Mouse (Mus musculus): ENCODE results near the gene Eif2d. TPM values are rescaled to one million over a fixed set of nuclear protein-coding genes. Genes with fewer than 3 reads are reported as not detected.

Eif2d gene
- polyA plus RNA-seq, 1 experiment from 2014 or later, result 54.8 TPM

DNA sequence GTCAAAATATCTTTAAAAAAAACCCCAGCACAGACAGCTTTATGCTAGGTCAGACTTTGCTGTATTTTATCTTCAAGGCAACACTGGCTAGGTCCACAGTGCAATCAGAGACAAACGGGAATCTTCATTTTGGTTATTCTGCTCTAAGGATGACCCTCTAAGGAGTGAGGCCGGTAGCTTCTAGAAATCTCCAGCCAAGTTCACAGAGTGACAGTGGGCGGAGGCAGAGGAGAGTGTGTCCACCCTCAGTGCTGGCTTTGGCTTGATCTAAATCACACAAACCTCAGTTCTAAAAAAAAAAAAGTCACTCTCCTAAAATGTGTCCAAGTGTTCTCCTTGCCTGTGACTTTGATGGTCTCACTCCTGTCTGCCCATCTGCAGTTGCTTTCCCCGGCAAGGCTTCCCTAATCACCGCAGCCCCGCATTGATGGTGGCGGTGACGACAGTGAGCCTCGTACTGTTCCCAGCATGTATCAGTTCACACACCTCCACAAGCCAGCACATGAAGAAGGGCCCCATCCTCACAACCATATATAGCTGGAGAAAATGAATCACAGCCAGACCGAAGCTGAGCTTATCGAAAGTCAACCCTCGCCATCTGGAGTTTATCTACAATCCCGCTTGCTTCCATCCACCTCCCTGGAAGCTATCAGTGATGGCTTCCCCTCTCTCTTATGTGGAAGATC is 33.0 kb downstream of the Eif2d start:
- Histone ChIP-seq H3K27me3 (ENCODE audit: control insufficient read depth, insufficient read depth, low read length) (no peaks in the 10 kb centered on the region), H3K4me2 (ENCODE audit: low read length) (no peak overlapping the region), H3K9me3 (ENCODE audit: control insufficient read depth, low read length) (no peaks in the 10 kb centered on the region), H3K4me3 (replicated peaks; ENCODE audit: low read depth, low read length) (no peak overlapping the region), H3K9ac (replicated peaks; ENCODE audit: low read length) (no peak overlapping the region), H3K27ac (replicated peaks; ENCODE audit: low read depth, low read length) (no peak overlapping the region), H3K4me1 (ENCODE audit: control insufficient read depth, insufficient read depth, low read length) (no peaks in the 10 kb centered on the region), H3K36me3 (ENCODE audit: control insufficient read depth, insufficient read depth, low read length) (0 out of 2 replicates have a peak, but pooled peaks cover 2% of the 10 kb centered on the region)
- DNase-seq (no peak), ATAC-seq (ENCODE audit: low FRiP score, low TSS enrichment) (no peak)
- 92% methylated on average over 13 of the region's 13 CpGs for WGBS

DNA sequence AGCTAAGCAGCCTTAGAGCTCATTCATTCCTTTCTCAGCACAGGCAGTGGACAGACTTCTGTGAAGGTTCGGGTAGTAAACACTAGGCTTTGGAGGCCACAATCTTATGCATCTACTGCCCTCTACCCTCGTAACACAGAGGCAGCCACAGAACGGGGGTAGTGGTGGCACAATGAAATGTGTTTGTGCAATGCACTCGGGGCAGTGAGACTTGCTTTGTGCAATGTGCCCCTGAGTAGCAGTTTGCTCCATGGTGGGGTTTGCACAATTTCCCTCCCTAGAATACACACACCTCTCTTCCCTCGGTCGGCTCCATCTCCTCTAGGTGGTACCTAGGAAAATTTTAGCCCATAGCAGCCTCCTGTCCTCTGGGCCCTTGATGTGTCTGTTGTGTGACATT is 34.0 kb downstream of the Eif2d start:
- Histone ChIP-seq H3K27ac (replicated peaks; ENCODE audit: low read depth, low read length) (no peak overlapping the region), H3K4me3 (replicated peaks; ENCODE audit: low read depth, low read length) (no peak overlapping the region), H3K4me2 (ENCODE audit: low read length) (no peak overlapping the region), H3K4me1 (ENCODE audit: control insufficient read depth, insufficient read depth, low read length) (no peaks in the 10 kb centered on the region), H3K36me3 (ENCODE audit: control insufficient read depth, insufficient read depth, low read length) (no peaks in the 10 kb centered on the region), H3K27me3 (ENCODE audit: control insufficient read depth, insufficient read depth, low read length) (no peaks in the 10 kb centered on the region), H3K9ac (replicated peaks; ENCODE audit: low read length) (no peak overlapping the region), H3K9me3 (ENCODE audit: control insufficient read depth, low read length) (no peaks in the 10 kb centered on the region)
- no peak for DNase-seq
- WGBS, result 83% methylated on average over 6 of the region's 6 CpGs
- no peak for ATAC-seq (ENCODE audit: low FRiP score, low TSS enrichment)

DNA sequence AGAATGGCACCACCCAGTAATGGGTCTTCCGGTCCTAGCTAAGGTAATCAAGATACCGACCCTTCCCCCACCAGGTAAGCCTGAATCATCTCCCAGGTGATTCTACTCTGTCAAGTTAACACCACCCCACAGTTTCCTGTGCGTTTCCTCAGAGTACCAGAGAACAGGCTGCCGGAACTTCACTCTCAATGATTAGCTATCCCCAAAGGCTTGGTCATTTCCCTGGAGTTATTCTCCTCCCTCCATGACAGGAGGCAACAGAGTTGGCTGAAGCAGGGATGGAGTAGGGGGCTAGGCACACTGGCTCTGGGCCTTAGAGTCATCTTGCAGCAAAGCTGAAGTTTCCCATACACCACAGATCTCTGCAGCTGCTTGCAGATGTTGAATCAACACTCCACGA is 34.9 kb downstream of the Eif2d start:
- H3K27ac ChIP-seq (replicated peaks; ENCODE audit: low read depth, low read length), result no peak overlapping the region
- H3K9ac ChIP-seq (replicated peaks; ENCODE audit: low read length), result no peak overlapping the region
- no peaks in the 10 kb centered on the region for H3K4me1 ChIP-seq (ENCODE audit: control insufficient read depth, insufficient read depth, low read length)
- ATAC-seq (ENCODE audit: low FRiP score, low TSS enrichment) (no peak), DNase-seq (no peak)
- H3K9me3 ChIP-seq (ENCODE audit: control insufficient read depth, low read length), result no peaks in the 10 kb centered on the region
- no peaks in the 10 kb centered on the region for H3K27me3 ChIP-seq (ENCODE audit: control insufficient read depth, insufficient read depth, low read length)
- no peak overlapping the region for H3K4me3 ChIP-seq (replicated peaks; ENCODE audit: low read depth, low read length)
- no peaks in the 10 kb centered on the region for H3K36me3 ChIP-seq (ENCODE audit: control insufficient read depth, insufficient read depth, low read length)
- H3K4me2 ChIP-seq (ENCODE audit: low read length), result no peak overlapping the region
- WGBS, result 93% methylated on average over 5 of the region's 5 CpGs

DNA sequence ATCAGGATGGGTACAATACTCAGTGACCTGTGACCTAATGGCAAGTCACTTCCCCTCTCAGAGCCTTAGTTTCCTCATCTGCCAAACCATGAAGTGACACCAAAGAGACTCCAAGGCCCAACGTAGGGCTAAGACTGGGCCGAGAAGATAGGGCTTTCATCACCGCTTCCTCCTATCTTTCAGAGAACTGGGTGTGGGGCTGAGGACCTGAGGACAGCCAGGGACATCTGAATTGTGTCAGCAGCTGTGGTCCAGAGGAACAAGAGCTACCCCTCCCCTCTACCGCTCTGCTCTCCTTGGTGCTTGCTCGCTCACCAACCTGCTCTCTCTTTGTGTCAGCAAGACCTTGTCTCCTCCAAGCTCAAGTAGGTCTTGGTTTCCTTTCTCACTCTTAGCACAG is 35.7 kb downstream of the Eif2d start:
- WGBS, result 96% methylated on average over 5 of the region's 5 CpGs
- DNase-seq (no peak), ATAC-seq (ENCODE audit: low FRiP score, low TSS enrichment) (no peak)
- Histone ChIP-seq H3K4me1 (ENCODE audit: control insufficient read depth, insufficient read depth, low read length) (no peaks in the 10 kb centered on the region), H3K36me3 (ENCODE audit: control insufficient read depth, insufficient read depth, low read length) (no peaks in the 10 kb centered on the region), H3K9ac (replicated peaks; ENCODE audit: low read length) (no peak overlapping the region), H3K9me3 (ENCODE audit: control insufficient read depth, low read length) (no peaks in the 10 kb centered on the region), H3K27me3 (ENCODE audit: control insufficient read depth, insufficient read depth, low read length) (no peaks in the 10 kb centered on the region), H3K4me3 (replicated peaks; ENCODE audit: low read depth, low read length) (no peak overlapping the region), H3K27ac (replicated peaks; ENCODE audit: low read depth, low read length) (no peak overlapping the region), H3K4me2 (ENCODE audit: low read length) (no peak overlapping the region)

DNA sequence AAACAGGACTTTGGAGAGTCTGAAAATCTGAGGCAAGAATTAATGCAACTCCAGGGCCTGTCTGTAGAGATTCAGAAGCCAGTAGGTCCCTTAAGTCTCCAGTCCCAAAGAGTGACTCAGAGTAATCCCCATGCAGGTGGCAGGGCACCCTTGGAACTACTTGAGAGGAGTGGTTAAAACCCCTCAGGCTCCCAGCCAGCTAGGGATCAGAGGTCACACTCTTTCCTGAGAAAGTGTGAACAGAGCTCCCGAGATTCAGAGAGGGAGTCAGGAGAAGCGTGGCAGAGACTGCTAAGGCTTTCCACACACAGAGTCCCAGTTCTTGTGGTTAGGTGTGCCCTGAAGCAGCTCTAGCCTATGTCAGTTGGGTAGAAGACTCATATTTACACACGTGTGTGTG is 40.8 kb downstream of the Eif2d start:
- Histone ChIP-seq H3K36me3 (ENCODE audit: control insufficient read depth, insufficient read depth, low read length) (no peaks in the 10 kb centered on the region), H3K4me3 (replicated peaks; ENCODE audit: low read depth, low read length) (no peak overlapping the region), H3K4me1 (ENCODE audit: control insufficient read depth, insufficient read depth, low read length) (no peaks in the 10 kb centered on the region), H3K27ac (replicated peaks; ENCODE audit: low read depth, low read length) (no peak overlapping the region), H3K9me3 (ENCODE audit: control insufficient read depth, low read length) (no peaks in the 10 kb centered on the region), H3K27me3 (ENCODE audit: control insufficient read depth, insufficient read depth, low read length) (no peaks in the 10 kb centered on the region), H3K9ac (replicated peaks; ENCODE audit: low read length) (no peak overlapping the region), H3K4me2 (ENCODE audit: low read length) (no peak overlapping the region)
- DNase-seq (no peak), ATAC-seq (ENCODE audit: low FRiP score, low TSS enrichment) (no peak)
- 65% methylated on average over 3 of the region's 3 CpGs for WGBS

DNA sequence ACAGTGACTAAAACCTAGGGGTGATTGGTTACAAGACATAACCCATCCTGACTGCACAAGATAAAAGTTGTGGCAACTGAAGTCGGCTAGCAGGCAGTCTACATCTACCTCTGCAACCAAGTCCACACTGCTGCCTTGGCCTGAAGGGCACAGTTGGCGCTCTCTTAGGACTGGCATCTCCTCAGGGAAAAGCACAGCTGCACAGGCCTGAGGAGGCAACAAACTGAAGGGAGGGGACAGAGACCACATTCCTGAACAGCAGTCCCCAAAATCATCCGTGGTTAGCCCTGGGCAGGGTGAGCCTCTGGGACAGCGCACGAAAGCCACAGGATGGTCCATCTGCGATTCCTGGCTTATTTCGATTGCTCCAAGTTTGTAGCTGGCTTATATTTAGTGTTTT is 42.7 kb downstream of the Eif2d start:
- Histone ChIP-seq H3K4me1 (ENCODE audit: control insufficient read depth, insufficient read depth, low read length) (no peaks in the 10 kb centered on the region), H3K4me3 (replicated peaks; ENCODE audit: low read depth, low read length) (no peak overlapping the region), H3K36me3 (ENCODE audit: control insufficient read depth, insufficient read depth, low read length) (no peaks in the 10 kb centered on the region), H3K9ac (replicated peaks; ENCODE audit: low read length) (no peak overlapping the region), H3K4me2 (ENCODE audit: low read length) (no peak overlapping the region), H3K27me3 (ENCODE audit: control insufficient read depth, insufficient read depth, low read length) (no peaks in the 10 kb centered on the region), H3K27ac (replicated peaks; ENCODE audit: low read depth, low read length) (no peak overlapping the region), H3K9me3 (ENCODE audit: control insufficient read depth, low read length) (no peaks in the 10 kb centered on the region)
- ATAC-seq (ENCODE audit: low FRiP score, low TSS enrichment) (no peak), DNase-seq (no peak)
- WGBS, result 86% methylated on average over 7 of the region's 7 CpGs

DNA sequence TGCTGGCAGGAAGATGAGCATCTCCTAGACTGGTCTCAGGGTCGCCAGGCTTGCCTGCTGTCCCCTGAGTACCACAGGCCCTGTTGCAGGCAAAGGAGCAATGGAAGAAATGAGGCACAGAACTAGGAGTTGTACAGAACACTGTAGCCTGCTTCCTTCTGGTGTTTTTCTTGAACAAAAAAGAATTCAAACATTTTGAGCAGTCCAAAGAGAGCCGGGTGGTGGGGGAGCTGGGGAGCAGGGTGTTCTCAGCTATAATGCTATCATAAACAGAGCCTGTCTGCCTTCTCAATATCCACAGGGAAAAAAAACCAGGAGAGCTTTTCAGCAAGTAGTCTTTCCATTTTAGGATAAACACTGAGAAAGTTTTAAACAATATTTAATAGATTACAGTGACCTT is 43.1 kb downstream of the Eif2d start:
- no peak overlapping the region for H3K4me3 ChIP-seq (replicated peaks; ENCODE audit: low read depth, low read length)
- no peaks in the 10 kb centered on the region for H3K27me3 ChIP-seq (ENCODE audit: control insufficient read depth, insufficient read depth, low read length)
- 80% methylated on average over 2 of the region's 2 CpGs for WGBS
- H3K9me3 ChIP-seq (ENCODE audit: control insufficient read depth, low read length), result no peaks in the 10 kb centered on the region
- no peak overlapping the region for H3K4me2 ChIP-seq (ENCODE audit: low read length)
- ATAC-seq (ENCODE audit: low FRiP score, low TSS enrichment), result no peak
- no peaks in the 10 kb centered on the region for H3K4me1 ChIP-seq (ENCODE audit: control insufficient read depth, insufficient read depth, low read length)
- H3K27ac ChIP-seq (replicated peaks; ENCODE audit: low read depth, low read length), result no peak overlapping the region
- no peaks in the 10 kb centered on the region for H3K36me3 ChIP-seq (ENCODE audit: control insufficient read depth, insufficient read depth, low read length)
- DNase-seq, result no peak
- H3K9ac ChIP-seq (replicated peaks; ENCODE audit: low read length), result no peak overlapping the region

DNA sequence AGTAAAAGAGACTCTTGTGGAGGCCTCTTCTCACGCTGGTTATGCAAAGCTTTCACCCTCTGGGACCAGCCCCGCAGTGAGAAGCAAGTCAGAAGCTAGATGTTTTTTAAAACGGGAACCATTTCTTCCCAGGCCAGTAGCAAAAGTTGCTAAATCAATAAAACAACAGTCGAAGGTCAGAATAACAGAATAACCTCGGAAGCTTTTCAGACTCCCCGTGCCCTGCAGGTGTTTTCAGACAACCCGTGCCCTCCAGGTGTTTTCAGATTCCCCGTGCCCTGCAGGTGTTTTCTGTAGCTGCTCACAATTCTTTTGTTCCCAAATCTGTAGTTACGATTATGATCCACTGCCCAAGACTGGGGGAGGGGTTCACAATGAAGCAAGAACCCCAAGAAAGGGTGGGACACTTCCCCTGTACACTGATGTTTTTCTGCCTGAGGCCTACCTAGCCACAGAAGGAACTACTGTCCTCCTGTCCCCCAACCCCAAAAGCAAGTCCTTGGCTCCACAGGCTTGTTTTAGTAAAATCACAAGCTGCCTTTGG is 45.5 kb downstream of the Eif2d start:
- no peaks in the 10 kb centered on the region for H3K4me1 ChIP-seq (ENCODE audit: control insufficient read depth, insufficient read depth, low read length)
- no peaks in the 10 kb centered on the region for H3K9me3 ChIP-seq (ENCODE audit: control insufficient read depth, low read length)
- no peak overlapping the region for H3K9ac ChIP-seq (replicated peaks; ENCODE audit: low read length)
- no peak overlapping the region for H3K4me2 ChIP-seq (ENCODE audit: low read length)
- H3K27me3 ChIP-seq (ENCODE audit: control insufficient read depth, insufficient read depth, low read length), result no peaks in the 10 kb centered on the region
- ATAC-seq (ENCODE audit: low FRiP score, low TSS enrichment) (no peak), DNase-seq (no peak)
- H3K36me3 ChIP-seq (ENCODE audit: control insufficient read depth, insufficient read depth, low read length), result no peaks in the 10 kb centered on the region
- 69% methylated on average over 9 of the region's 9 CpGs for WGBS
- H3K4me3 ChIP-seq (replicated peaks; ENCODE audit: low read depth, low read length), result no peak overlapping the region
- no peak overlapping the region for H3K27ac ChIP-seq (replicated peaks; ENCODE audit: low read depth, low read length)

DNA sequence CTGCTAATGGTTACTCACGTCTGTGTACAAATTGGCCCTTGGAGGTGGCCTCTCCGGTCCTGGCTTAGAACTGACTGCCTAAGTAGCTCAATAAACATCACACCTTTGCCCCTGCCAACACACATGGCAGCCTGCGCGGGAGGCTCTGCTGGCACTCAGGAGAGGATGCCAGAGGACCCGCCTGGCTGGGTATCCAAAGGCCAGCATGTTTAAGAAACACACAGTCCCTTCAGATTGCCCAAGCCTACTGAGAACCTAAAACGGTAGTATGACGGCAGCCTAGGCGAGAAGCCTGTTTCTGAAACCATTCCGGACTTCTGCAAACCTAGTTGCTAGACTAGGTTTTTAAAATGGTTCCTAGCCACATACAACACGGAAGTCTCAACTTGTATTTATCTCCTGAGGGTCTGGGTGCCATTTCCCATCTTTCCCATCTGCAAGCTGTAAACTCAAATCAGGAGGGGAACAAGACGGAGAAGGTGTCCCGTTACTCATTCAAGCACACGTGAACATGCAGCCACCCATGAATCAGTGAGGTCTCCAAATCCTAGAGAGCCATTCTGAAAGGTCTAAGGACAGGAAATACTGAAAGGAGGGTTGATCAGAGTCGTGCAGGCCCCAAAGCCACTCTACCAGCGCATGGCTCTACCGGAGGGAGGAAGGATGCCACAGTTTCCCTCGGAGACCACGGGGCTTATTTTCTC is 46.3 kb downstream of the Eif2d start:
- H3K4me3 ChIP-seq (replicated peaks; ENCODE audit: low read depth, low read length), result no peak overlapping the region
- H3K27me3 ChIP-seq (ENCODE audit: control insufficient read depth, insufficient read depth, low read length), result no peaks in the 10 kb centered on the region
- no peak for ATAC-seq (ENCODE audit: low FRiP score, low TSS enrichment)
- H3K27ac ChIP-seq (replicated peaks; ENCODE audit: low read depth, low read length), result no peak overlapping the region
- no peaks in the 10 kb centered on the region for H3K9me3 ChIP-seq (ENCODE audit: control insufficient read depth, low read length)
- H3K4me2 ChIP-seq (ENCODE audit: low read length), result no peak overlapping the region
- H3K36me3 ChIP-seq (ENCODE audit: control insufficient read depth, insufficient read depth, low read length), result no peaks in the 10 kb centered on the region
- no peak overlapping the region for H3K9ac ChIP-seq (replicated peaks; ENCODE audit: low read length)
- H3K4me1 ChIP-seq (ENCODE audit: control insufficient read depth, insufficient read depth, low read length), result no peaks in the 10 kb centered on the region
- DNase-seq, result no peak
- 88% methylated on average over 18 of the region's 18 CpGs for WGBS

Measured in midbrain, embryonic 14.5 days (tissue).